ENCODE assay signal across 21 mouse cellular contexts in the genomic region with DNA sequence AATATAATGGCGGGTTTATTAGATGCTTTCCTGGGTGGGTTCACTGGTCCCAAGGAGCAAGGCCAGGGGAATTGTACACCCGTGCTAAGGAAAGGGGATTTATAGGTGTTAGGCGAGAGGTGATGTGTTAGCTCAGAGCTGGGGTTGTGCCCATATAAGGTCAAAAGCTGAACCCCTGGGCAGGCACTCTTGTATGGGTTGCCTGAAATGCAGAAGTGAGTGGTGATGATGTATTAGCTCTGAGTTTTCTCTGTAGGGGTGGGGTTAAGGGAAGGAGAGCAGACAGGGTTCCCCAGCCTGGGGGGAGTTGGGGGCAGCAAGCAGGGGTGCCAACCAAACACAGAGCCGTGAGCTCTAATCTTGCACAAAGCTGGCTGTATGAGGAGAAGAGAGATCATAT.
DNase-seq lines count a peak whose midpoint lies in the region; ATAC-seq lines count a peak whose summit lies in the region.
"Had no signal": no experiment of that assay in that cellular context is flagged by ENCODE, and none has a peak within 500 bp of the region (broad histone marks: within the 10 kb centered on the region; RNA-seq: fewer than 3 reads in every experiment).

No protein-coding gene starts in this region.

- DNase-seq in lung, postnatal 10 days: peak; percentile 6
- no peak for DNase-seq in lung, postnatal 25 days (ENCODE audit: low spot score)
- DNase-seq in R1 (ENCODE audit: low read depth, low spot score): peak; percentile 15
- DNase-seq in limb, embryonic 10.5 days (ENCODE audit: low spot score): no peak
- no peak for DNase-seq in kidney, postnatal 4 days
- no peak for DNase-seq in retina, embryonic 14.5 days (ENCODE audit: low spot score)
- DNase-seq: cerebellum, adult 11-12 months; cerebellum, postnatal 14 days; embryo, embryonic 11 days; gastrocnemius, adult 2 months; kidney, adult 11 months; layer of hippocampus, adult 9-11 months; lung, embryonic 14.5 days; thymus, postnatal 14 days had no signal

- no peaks in the 10 kb centered on the region for H3K27me3 ChIP-seq in limb, embryonic 10.5 days (ENCODE audit: low read depth, poor library complexity, severe bottlenecking)
- no peaks in the 10 kb centered on the region for H3K27me3 ChIP-seq in kidney, embryonic 14.5 days (ENCODE audit: control insufficient read depth, insufficient read depth, low read length)
- H3K27me3 ChIP-seq: embryonic facial prominence, embryonic 13.5 days; forebrain, embryonic 12.5 days; midbrain, embryonic 13.5 days; neural tube, embryonic 12.5 days had no signal

- H3K9ac ChIP-seq in kidney, embryonic 14.5 days (ENCODE audit: low read depth, low read length): no peak overlapping the region
- H3K9ac ChIP-seq: embryonic facial prominence, embryonic 13.5 days; forebrain, embryonic 12.5 days; lung, embryonic 14.5 days; midbrain, embryonic 13.5 days; neural tube, embryonic 12.5 days had no signal

- no peak for ATAC-seq in kidney, embryonic 14.5 days (ENCODE audit: low FRiP score, low TSS enrichment)
- ATAC-seq: midbrain, embryonic 13.5 days had no signal

- no peak overlapping the region for H3K4me2 ChIP-seq in kidney, embryonic 14.5 days (replicated peaks; ENCODE audit: low read depth, low read length)
- H3K4me2 ChIP-seq: embryonic facial prominence, embryonic 13.5 days; forebrain, embryonic 12.5 days; liver, embryonic 11.5 days; lung, embryonic 14.5 days; midbrain, embryonic 13.5 days; neural tube, embryonic 12.5 days had no signal

- WGBS in limb, embryonic 10.5 days: 81% methylated on average over 4 of the region's 4 CpGs
- WGBS in kidney, embryonic 14.5 days: 60% methylated on average over 4 of the region's 4 CpGs

- H3K4me3 ChIP-seq in limb, embryonic 10.5 days: no peak overlapping the region
- no peak overlapping the region for H3K4me3 ChIP-seq in kidney, embryonic 14.5 days (ENCODE audit: low read length)
- H3K4me3 ChIP-seq: embryonic facial prominence, embryonic 13.5 days; erythroblast, embryonic 14.5 days; forebrain, embryonic 12.5 days; gastrocnemius, adult 2 months; midbrain, embryonic 13.5 days; neural tube, embryonic 12.5 days had no signal

- no peaks in the 10 kb centered on the region for H3K9me3 ChIP-seq in limb, embryonic 10.5 days (replicated peaks)
- no peaks in the 10 kb centered on the region for H3K9me3 ChIP-seq in kidney, embryonic 14.5 days (ENCODE audit: control insufficient read depth, low read length)
- H3K9me3 ChIP-seq: embryonic facial prominence, embryonic 13.5 days; forebrain, embryonic 12.5 days; midbrain, embryonic 13.5 days; neural tube, embryonic 12.5 days had no signal

- peaks cover 21% of the 10 kb centered on the region for H3K4me1 ChIP-seq in limb, embryonic 10.5 days
- H3K4me1 ChIP-seq in kidney, embryonic 14.5 days (ENCODE audit: control insufficient read depth, insufficient read depth, low read length): no peaks in the 10 kb centered on the region
- H3K4me1 ChIP-seq: forebrain, embryonic 12.5 days; midbrain, embryonic 13.5 days; neural tube, embryonic 12.5 days had no signal

- no peaks in the 10 kb centered on the region for H3K36me3 ChIP-seq in limb, embryonic 10.5 days
- no peaks in the 10 kb centered on the region for H3K36me3 ChIP-seq in kidney, embryonic 14.5 days (ENCODE audit: control insufficient read depth, insufficient read depth, low read length)
- H3K36me3 ChIP-seq: embryonic facial prominence, embryonic 13.5 days; forebrain, embryonic 12.5 days; midbrain, embryonic 13.5 days; neural tube, embryonic 12.5 days had no signal

- H3K27ac ChIP-seq in limb, embryonic 10.5 days: peak overlapping the region; percentile 42; the same call in 1 of the 2 replicates
- H3K27ac ChIP-seq in kidney, embryonic 14.5 days (ENCODE audit: low read depth, low read length): no peak overlapping the region
- H3K27ac ChIP-seq: embryonic facial prominence, embryonic 13.5 days; forebrain, embryonic 12.5 days; midbrain, embryonic 13.5 days; neural tube, embryonic 12.5 days had no signal

Comparison
In these comparisons a context has a peak if more than half of its experiments do, and no peak if none do; other contexts are left out.
1. DNase-seq: peak in lung, postnatal 10 days (single experiment) and R1 (single experiment); none in lung, postnatal 25 days (single experiment), limb, embryonic 10.5 days (single experiment), kidney, postnatal 4 days (0 of 2) and retina, embryonic 14.5 days (single experiment).